Mouse (Mus musculus): ENCODE data around the gene Srebf2. TPM values are rescaled to one million over a fixed set of nuclear protein-coding genes. Genes with fewer than 3 reads are reported as not detected.
A peak's percentile ranks its signal among the peaks of the same experiment; 100 is the strongest.

Gene Srebf2
- polyA plus RNA-seq, 1 experiment from 2014 or later = 216 TPM

- peak overlapping the region; percentile 9; the same call in 1 of the 2 replicates for H3K27ac ChIP-seq (ENCODE audit: low read depth, low read length)
- WGBS = 82% methylated on average over 10 of the region's 10 CpGs
- H3K4me3 ChIP-seq (ENCODE audit: low read depth, low read length) = no peak overlapping the region
Observed at GRCm38 (mm10) chr15:82183596-82183995, 36.6 kb downstream of the Srebf2 start.

GRCm38 (mm10) chr15:82184183-82184582 is 37.2 kb downstream of the Srebf2 start:
- no peak overlapping the region for H3K4me3 ChIP-seq (ENCODE audit: low read depth, low read length)
- no peaks in the 10 kb centered on the region for H3K27me3 ChIP-seq (ENCODE audit: control insufficient read depth, insufficient read depth, low read length)
- H3K36me3 ChIP-seq (ENCODE audit: control insufficient read depth, insufficient read depth, low read length) = peaks cover 73% of the 10 kb centered on the region
- no peaks in the 10 kb centered on the region for H3K4me1 ChIP-seq (replicated peaks; ENCODE audit: control insufficient read depth, insufficient read depth, low read length)
- 87% methylated on average over 7 of the region's 7 CpGs for WGBS
- no peak overlapping the region for H3K4me2 ChIP-seq (ENCODE audit: low read depth, low read length, severe bottlenecking)
- ATAC-seq (replicated peaks; ENCODE audit: low FRiP score) (no peak), DNase-seq (ENCODE audit: low spot score) (no peak)
- 0 out of 2 replicates have a peak overlapping the region, but pooled peaks have one; percentile 25 for H3K27ac ChIP-seq (ENCODE audit: low read depth, low read length)
- no peak overlapping the region for H3K9ac ChIP-seq (ENCODE audit: low read length)
- peaks cover 8% of the 10 kb centered on the region; the same call in 1 of the 2 replicates for H3K9me3 ChIP-seq (ENCODE audit: control insufficient read depth, low read length)

More at GRCm38 (mm10) chr15:82183596-82183995, 36.6 kb downstream of the Srebf2 start:
- Histone ChIP-seq H3K9me3 (ENCODE audit: control insufficient read depth, low read length) (peaks cover 8% of the 10 kb centered on the region; the same call in 1 of the 2 replicates), H3K27me3 (ENCODE audit: control insufficient read depth, insufficient read depth, low read length) (no peaks in the 10 kb centered on the region), H3K36me3 (ENCODE audit: control insufficient read depth, insufficient read depth, low read length) (peaks cover 71% of the 10 kb centered on the region), H3K4me1 (replicated peaks; ENCODE audit: control insufficient read depth, insufficient read depth, low read length) (no peaks in the 10 kb centered on the region), H3K9ac (ENCODE audit: low read length) (no peak overlapping the region), H3K4me2 (ENCODE audit: low read depth, low read length, severe bottlenecking) (no peak overlapping the region)
- ATAC-seq (replicated peaks; ENCODE audit: low FRiP score) (no peak), DNase-seq (ENCODE audit: low spot score) (no peak)

GRCm38 (mm10) chr15:82184656-82185055 is 37.7 kb downstream of the Srebf2 start:
- Histone ChIP-seq H3K27ac (ENCODE audit: low read depth, low read length) (0 out of 2 replicates have a peak overlapping the region, but pooled peaks have one; percentile 25), H3K27me3 (ENCODE audit: control insufficient read depth, insufficient read depth, low read length) (no peaks in the 10 kb centered on the region), H3K9me3 (ENCODE audit: control insufficient read depth, low read length) (peaks cover 8% of the 10 kb centered on the region; the same call in 1 of the 2 replicates), H3K4me3 (ENCODE audit: low read depth, low read length) (no peak overlapping the region), H3K36me3 (ENCODE audit: control insufficient read depth, insufficient read depth, low read length) (peaks cover 69% of the 10 kb centered on the region), H3K9ac (ENCODE audit: low read length) (no peak overlapping the region), H3K4me2 (ENCODE audit: low read depth, low read length, severe bottlenecking) (no peak overlapping the region), H3K4me1 (replicated peaks; ENCODE audit: control insufficient read depth, insufficient read depth, low read length) (no peaks in the 10 kb centered on the region)
- 95% methylated on average over 10 of the region's 10 CpGs for WGBS
- DNase-seq (ENCODE audit: low spot score) = no peak
- ATAC-seq (replicated peaks; ENCODE audit: low FRiP score) = no peak

GRCm38 (mm10) chr15:82185062-82185783 is 38.2 kb downstream of the Srebf2 start:
- DNase-seq (ENCODE audit: low spot score) = no peak
- Histone ChIP-seq H3K27me3 (ENCODE audit: control insufficient read depth, insufficient read depth, low read length) (no peaks in the 10 kb centered on the region), H3K27ac (ENCODE audit: low read depth, low read length) (no peak overlapping the region)

GRCm38 (mm10) chr15:82186131-82186530 is 39.1 kb downstream of the Srebf2 start:
- WGBS = 89% methylated on average over 14 of the region's 14 CpGs
- Histone ChIP-seq H3K36me3 (ENCODE audit: control insufficient read depth, insufficient read depth, low read length) (peaks cover 54% of the 10 kb centered on the region), H3K4me1 (replicated peaks; ENCODE audit: control insufficient read depth, insufficient read depth, low read length) (no peaks in the 10 kb centered on the region), H3K4me2 (ENCODE audit: low read depth, low read length, severe bottlenecking) (no peak overlapping the region), H3K27me3 (ENCODE audit: control insufficient read depth, insufficient read depth, low read length) (no peaks in the 10 kb centered on the region), H3K27ac (ENCODE audit: low read depth, low read length) (no peak overlapping the region), H3K9me3 (ENCODE audit: control insufficient read depth, low read length) (peaks cover 8% of the 10 kb centered on the region; the same call in 1 of the 2 replicates), H3K9ac (ENCODE audit: low read length) (no peak overlapping the region), H3K4me3 (ENCODE audit: low read depth, low read length) (no peak overlapping the region)
- DNase-seq (ENCODE audit: low spot score) = no peak
- no peak for ATAC-seq (replicated peaks; ENCODE audit: low FRiP score)

More at GRCm38 (mm10) chr15:82185062-82185783, 38.2 kb downstream of the Srebf2 start:
- H3K9me3 ChIP-seq (ENCODE audit: control insufficient read depth, low read length) = peaks cover 8% of the 10 kb centered on the region; the same call in 1 of the 2 replicates
- ATAC-seq (replicated peaks; ENCODE audit: low FRiP score) = no peak
- 90% methylated on average over 14 of the region's 14 CpGs for WGBS
- no peak overlapping the region for H3K9ac ChIP-seq (ENCODE audit: low read length)
- H3K4me3 ChIP-seq (ENCODE audit: low read depth, low read length) = no peak overlapping the region
- no peak overlapping the region for H3K4me2 ChIP-seq (ENCODE audit: low read depth, low read length, severe bottlenecking)
- no peaks in the 10 kb centered on the region for H3K4me1 ChIP-seq (replicated peaks; ENCODE audit: control insufficient read depth, insufficient read depth, low read length)
- peaks cover 63% of the 10 kb centered on the region for H3K36me3 ChIP-seq (ENCODE audit: control insufficient read depth, insufficient read depth, low read length)

GRCm38 (mm10) chr15:82186931-82187330 is 40.0 kb downstream of the Srebf2 start:
- WGBS = 96% methylated on average over 5 of the region's 5 CpGs
- H3K27me3 ChIP-seq (ENCODE audit: control insufficient read depth, insufficient read depth, low read length) = no peaks in the 10 kb centered on the region
- H3K4me2 ChIP-seq (ENCODE audit: low read depth, low read length, severe bottlenecking) = no peak overlapping the region
- ATAC-seq (replicated peaks; ENCODE audit: low FRiP score) (no peak), DNase-seq (ENCODE audit: low spot score) (no peak)
- no peaks in the 10 kb centered on the region for H3K4me1 ChIP-seq (replicated peaks; ENCODE audit: control insufficient read depth, insufficient read depth, low read length)
- H3K4me3 ChIP-seq (ENCODE audit: low read depth, low read length) = no peak overlapping the region
- peaks cover 4% of the 10 kb centered on the region; the same call in 1 of the 2 replicates for H3K9me3 ChIP-seq (ENCODE audit: control insufficient read depth, low read length)
- peaks cover 46% of the 10 kb centered on the region for H3K36me3 ChIP-seq (ENCODE audit: control insufficient read depth, insufficient read depth, low read length)
- no peak overlapping the region for H3K27ac ChIP-seq (ENCODE audit: low read depth, low read length)
- H3K9ac ChIP-seq (ENCODE audit: low read length) = no peak overlapping the region

GRCm38 (mm10) chr15:82187401-82187800 is 40.4 kb downstream of the Srebf2 start:
- ATAC-seq (replicated peaks; ENCODE audit: low FRiP score) (no peak), DNase-seq (ENCODE audit: low spot score) (no peak)
- Histone ChIP-seq H3K9me3 (ENCODE audit: control insufficient read depth, low read length) (no peaks in the 10 kb centered on the region; the same call in 1 of the 2 replicates), H3K4me3 (ENCODE audit: low read depth, low read length) (no peak overlapping the region), H3K36me3 (ENCODE audit: control insufficient read depth, insufficient read depth, low read length) (peaks cover 42% of the 10 kb centered on the region), H3K9ac (ENCODE audit: low read length) (no peak overlapping the region), H3K27ac (ENCODE audit: low read depth, low read length) (no peak overlapping the region), H3K27me3 (ENCODE audit: control insufficient read depth, insufficient read depth, low read length) (no peaks in the 10 kb centered on the region), H3K4me2 (ENCODE audit: low read depth, low read length, severe bottlenecking) (no peak overlapping the region), H3K4me1 (replicated peaks; ENCODE audit: control insufficient read depth, insufficient read depth, low read length) (no peaks in the 10 kb centered on the region)
- WGBS = 91% methylated on average over 4 of the region's 4 CpGs

GRCm38 (mm10) chr15:82187924-82188323 is 40.9 kb downstream of the Srebf2 start:
- DNase-seq (ENCODE audit: low spot score) = no peak
- Histone ChIP-seq H3K9me3 (ENCODE audit: control insufficient read depth, low read length) (no peaks in the 10 kb centered on the region), H3K36me3 (ENCODE audit: control insufficient read depth, insufficient read depth, low read length) (peaks cover 39% of the 10 kb centered on the region), H3K4me1 (replicated peaks; ENCODE audit: control insufficient read depth, insufficient read depth, low read length) (no peaks in the 10 kb centered on the region), H3K9ac (ENCODE audit: low read length) (no peak overlapping the region), H3K27ac (ENCODE audit: low read depth, low read length) (no peak overlapping the region), H3K4me3 (ENCODE audit: low read depth, low read length) (no peak overlapping the region), H3K27me3 (ENCODE audit: control insufficient read depth, insufficient read depth, low read length) (no peaks in the 10 kb centered on the region), H3K4me2 (ENCODE audit: low read depth, low read length, severe bottlenecking) (no peak overlapping the region)
- no peak for ATAC-seq (replicated peaks; ENCODE audit: low FRiP score)
- WGBS = 87% methylated on average over 1 of the region's 1 CpGs

All from forebrain, embryonic 11.5 days (tissue).